Mouse (Mus musculus): Measurements from ENCODE around the gene Lrg1. TPM values are rescaled to one million over a fixed set of nuclear protein-coding genes. Genes with fewer than 3 reads are reported as not detected.

Gene Lrg1
- 23.7 and 144 TPM in 2 replicates for polyA plus RNA-seq (2012; ENCODE audit: low replicate concordance)

DNA sequence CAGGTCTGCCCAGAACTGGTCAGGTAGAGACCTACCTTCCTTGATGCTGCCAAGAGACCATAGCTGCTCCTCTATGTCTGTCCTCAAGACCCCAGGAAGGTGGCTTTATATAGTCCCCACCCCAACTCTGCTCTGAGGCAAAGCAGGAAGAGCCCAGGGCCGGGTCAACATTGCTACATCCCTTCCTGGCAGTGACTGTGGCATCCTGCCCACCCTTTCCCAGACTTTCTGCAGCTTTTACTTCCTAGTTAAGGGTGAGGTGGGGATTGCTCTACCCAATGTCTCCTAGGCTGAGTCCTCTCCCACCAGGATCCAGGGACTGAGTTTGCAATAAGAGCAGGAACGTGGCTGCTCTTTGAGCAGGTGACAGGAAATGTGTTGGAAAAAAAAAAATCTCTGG, at the start of gene Lrg1:
Gene Lrg1, minus strand, starts transcription at position 176 of the 400 bp plus-strand sequence.

DNA sequence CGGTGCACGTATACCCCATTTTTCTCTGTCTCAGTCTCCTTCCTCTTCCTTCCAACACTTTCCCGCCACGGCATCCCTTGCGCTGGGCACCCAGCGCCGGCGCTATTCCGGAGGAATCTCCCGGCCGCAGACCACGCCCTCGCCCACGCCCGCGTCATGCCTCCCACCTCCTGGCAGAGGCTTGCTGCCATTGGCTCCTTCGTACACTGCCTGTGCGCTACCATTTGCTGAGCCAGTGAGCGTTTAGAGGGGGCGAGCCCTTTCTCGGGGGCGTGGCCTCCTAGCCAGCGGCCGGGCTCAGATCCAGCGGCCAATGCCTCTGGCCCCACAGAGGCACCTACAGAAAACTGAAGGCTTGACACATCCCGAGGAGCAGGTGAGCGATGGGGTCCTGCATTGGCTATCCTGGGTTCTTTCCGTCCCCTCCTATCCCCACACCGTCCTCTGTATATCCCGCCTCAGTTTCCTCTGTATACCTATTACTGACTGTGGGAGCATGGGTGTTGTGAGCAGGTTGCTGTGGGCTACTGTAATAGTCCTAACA, 40.5 kb upstream of the Lrg1 start, which contains the start of gene Tnfaip8l1:
Gene Tnfaip8l1, plus strand, starts transcription at position 247 of the 544 bp plus-strand sequence.

DNA sequence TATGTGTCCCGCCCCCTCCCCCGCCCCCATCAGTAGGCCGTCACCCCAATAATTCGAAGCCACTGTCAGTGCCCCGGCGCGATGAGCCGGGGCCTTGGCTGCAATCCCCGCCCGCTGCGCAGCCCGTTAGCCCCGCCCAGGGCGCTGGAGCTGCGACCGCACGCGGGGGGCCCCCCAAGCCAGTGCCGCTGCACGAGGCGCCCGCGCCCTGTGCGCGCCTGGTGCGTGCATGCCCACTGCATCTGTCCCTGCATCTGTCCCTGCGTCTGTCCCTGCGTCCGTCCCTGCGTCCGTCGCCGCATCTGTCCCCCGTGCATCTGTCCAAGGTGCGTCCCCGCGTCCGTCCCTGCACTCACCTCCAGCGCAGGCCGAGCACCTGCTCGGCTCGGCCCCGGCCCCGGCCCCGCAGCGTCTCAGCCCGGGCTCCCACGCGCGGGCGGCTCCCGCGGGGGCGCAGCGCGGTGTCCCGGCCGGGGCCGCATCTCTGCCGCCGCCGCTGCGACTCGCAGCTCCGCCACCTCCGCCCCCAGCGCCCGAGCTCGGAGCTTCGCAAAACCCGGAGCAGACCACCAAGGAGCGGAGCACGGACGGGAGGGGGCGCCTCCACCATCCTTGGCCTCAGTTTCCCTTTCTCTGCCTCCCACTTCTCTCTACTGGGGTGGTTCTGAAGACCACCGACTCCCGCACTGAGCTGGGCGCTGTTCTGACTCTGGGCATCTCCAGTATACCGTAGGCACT, 18.2 kb upstream of the Lrg1 start, which contains the start of gene Sema6b:
Gene Sema6b, minus strand, starts transcription at position 486 of the 738 bp plus-strand sequence.

DNA sequence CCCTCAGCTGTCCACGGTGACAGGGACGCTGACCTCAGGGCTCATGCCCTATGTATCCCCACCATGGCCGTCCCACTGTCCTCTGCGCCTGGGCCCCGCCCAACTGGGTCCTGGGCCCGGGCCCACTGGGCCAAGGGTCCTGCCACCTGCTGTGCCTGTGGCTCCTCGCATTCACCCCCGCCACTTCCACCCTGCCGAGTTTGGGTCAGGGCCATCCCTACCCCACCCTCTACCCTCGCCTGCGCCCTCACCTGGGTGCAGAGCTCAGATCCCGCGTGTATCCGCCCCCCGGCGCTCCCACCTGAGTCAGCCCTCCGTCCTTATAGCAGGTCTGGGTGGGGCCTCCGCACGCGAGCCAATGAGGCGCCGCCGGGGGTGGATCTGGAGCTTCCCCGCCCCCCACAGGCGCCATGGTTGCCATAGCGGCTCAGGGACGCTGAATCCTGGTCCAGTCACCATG, 4.5 kb downstream of the Lrg1 start, which contains the start of gene Plin5:
Gene Plin5, minus strand, starts transcription at position 346 of the 460 bp plus-strand sequence.

DNA sequence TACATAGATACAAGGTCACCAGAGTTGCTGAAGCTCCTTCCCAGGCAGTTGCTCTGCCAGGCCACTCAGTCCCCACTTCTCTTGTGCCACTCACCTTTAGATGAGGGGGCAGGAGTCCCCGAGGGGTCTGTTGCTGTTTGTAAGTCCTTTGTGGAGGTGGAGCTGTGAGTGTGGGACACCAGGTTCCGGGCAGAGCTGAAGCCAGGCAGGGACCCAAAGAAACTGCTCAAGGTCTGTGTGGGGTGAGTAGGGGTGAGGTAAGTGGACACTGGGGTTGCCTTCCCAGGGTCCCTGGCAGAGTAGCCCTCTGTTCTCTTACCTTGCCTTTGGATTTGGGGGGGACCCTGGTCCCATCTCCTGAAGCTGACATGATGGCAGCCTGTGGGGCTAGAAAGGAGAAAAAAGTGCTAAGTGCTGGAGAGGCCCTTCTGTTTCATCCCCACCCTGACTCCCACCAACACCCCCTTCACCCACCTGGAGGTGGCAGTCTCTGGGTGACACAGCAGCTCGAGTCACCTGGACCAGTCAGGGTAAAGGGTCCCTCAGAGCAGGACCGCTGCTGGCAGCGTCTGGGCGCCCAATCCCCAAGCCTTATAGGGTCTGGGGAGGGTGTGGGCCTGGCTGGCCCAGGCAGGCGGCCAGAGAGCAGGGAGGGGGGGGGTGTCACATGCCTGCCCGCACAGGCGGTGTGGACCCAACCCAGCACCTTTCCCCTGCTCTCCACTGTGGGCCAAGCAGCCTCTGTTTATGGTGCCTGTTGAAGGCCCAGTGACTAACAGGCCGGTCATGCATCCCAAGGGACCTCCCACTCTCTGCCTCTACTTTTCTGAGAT, 12.4 kb downstream of the Lrg1 start, which contains the start of gene Plin4:
Gene Plin4, minus strand, starts transcription at position 585 of the 833 bp plus-strand sequence.

DNA sequence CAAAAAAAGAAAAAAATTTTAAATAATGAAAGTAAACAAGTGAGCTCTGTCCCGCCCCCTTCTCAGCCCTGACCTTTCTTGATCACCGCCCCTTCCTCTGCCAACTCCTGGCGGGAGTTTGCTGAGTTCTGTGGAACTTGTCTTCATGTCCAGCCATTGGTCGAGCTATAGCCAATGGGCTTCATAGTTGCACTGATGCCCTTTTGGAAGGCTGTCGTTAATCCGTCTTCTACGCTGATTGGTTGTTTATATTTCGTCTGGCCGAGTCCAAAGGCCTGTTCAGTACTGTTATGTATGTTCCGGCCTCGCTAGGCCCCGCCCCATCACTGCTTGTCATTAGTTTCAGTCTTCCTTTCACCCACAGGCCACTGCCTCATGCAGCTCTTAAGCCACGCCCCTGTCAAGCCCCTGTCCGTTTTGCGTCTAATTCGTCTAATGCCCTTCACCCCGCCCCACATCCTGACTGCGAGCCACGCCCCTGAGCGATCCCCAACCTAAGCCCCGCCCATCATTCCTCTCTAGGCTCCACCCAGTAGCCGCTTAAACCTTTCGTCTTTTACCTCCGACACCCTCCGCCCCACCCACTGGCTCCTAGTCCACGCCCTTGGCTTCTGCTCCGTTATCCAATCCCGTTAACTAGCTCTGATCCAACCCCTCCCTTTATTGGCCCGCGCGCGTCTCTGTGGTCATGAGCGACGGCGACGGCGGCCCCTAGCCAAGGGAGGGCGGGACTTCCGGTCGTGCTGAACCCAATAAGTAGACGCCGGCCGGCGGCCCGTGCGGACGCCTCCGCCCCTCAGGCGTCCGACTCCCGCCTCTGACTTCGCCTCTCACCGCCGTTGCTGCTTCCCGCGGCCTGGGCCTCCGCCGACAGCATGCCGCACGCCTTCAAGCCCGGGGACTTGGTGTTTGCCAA, 42.7 kb downstream of the Lrg1 start, which contains the start of gene Hdgfl2:
Gene Hdgfl2, plus strand, starts transcription at position 755 of the 916 bp plus-strand sequence.

DNA sequence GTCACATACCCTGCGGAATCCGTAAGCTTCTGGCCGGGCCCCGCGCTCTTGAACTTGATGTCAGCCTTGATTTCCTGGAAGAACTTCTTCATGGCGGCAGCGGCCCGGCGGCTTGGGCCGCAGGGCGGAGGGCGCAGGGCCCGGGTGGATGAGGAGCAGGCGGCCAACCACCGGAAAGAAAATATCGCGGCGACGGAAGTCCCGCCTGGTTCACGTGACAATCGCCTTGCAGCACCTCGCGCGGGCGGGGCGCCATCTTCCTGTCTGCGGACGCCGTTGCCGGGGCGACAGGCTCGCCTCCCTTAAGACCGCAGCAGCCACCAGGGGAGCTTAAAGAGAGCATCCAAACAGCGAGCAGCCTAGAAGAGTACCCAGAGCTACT, 47.0 kb downstream of the Lrg1 start, which contains the start of gene Ubxn6:
Gene Ubxn6, minus strand, starts transcription at position 202 of the 382 bp plus-strand sequence.

Other genes starting within 250 kb of the Lrg1 start
- 0.42 and 0.67 TPM in 2 replicates for gene Zfp119a, start 243.1 kb downstream of the Lrg1 start, polyA plus RNA-seq (2012; ENCODE audit: low replicate concordance)
- 0.43 and 2.5 TPM in 2 replicates for gene Zfp959, start 229.9 kb downstream of the Lrg1 start, polyA plus RNA-seq (2012; ENCODE audit: low replicate concordance)
- 0.41 and 0.72 TPM in 2 replicates for gene Zfp119b, start 172.5 kb downstream of the Lrg1 start, polyA plus RNA-seq (2012; ENCODE audit: low replicate concordance)
- gene Ebi3, start 169.4 kb downstream of the Lrg1 start, polyA plus RNA-seq (2012; ENCODE audit: low replicate concordance), result 52.3 and 96.9 TPM in 2 replicates
- gene Yju2, start 162.9 kb downstream of the Lrg1 start, polyA plus RNA-seq (2012; ENCODE audit: low replicate concordance), result 20.3 and 42.1 TPM in 2 replicates
- 0.58 and 0.65 TPM in 2 replicates for gene Shd, start 151.5 kb downstream of the Lrg1 start, polyA plus RNA-seq (2012; ENCODE audit: low replicate concordance)
- not detected in 2 replicates for gene Fsd1, start 135.5 kb downstream of the Lrg1 start, polyA plus RNA-seq (2012; ENCODE audit: low replicate concordance)
- gene Stap2, start 116.4 kb downstream of the Lrg1 start, polyA plus RNA-seq (2012; ENCODE audit: low replicate concordance), result 1.2 and 1.3 TPM in 2 replicates
- 88.2 and 117 TPM in 2 replicates for gene Mpnd, start 116.3 kb downstream of the Lrg1 start, polyA plus RNA-seq (2012; ENCODE audit: low replicate concordance)
- gene Sh3gl1, start 85.4 kb downstream of the Lrg1 start, polyA plus RNA-seq (2012; ENCODE audit: low replicate concordance), result 89.2 and 144 TPM in 2 replicates
- gene Chaf1a, start 81.6 kb downstream of the Lrg1 start, polyA plus RNA-seq (2012; ENCODE audit: low replicate concordance), result 6.0 and 15.6 TPM in 2 replicates
- gene Ubxn6, start 47.0 kb downstream of the Lrg1 start, polyA plus RNA-seq (2012; ENCODE audit: low replicate concordance), result 73.8 and 75.4 TPM in 2 replicates
- gene Hdgfl2, start 42.4 kb downstream of the Lrg1 start, polyA plus RNA-seq (2012; ENCODE audit: low replicate concordance), result 101 and 241 TPM in 2 replicates
- gene Plin4, start 12.2 kb downstream of the Lrg1 start, polyA plus RNA-seq (2012; ENCODE audit: low replicate concordance), result not detected in 2 replicates
- gene Plin5, start 4.4 kb downstream of the Lrg1 start, polyA plus RNA-seq (2012; ENCODE audit: low replicate concordance), result 0.72 TPM in 1 of 2 replicates, not detected in the other
- 4.6 and 13.7 TPM in 2 replicates for gene Sema6b, start 18.3 kb upstream of the Lrg1 start, polyA plus RNA-seq (2012; ENCODE audit: low replicate concordance)
- gene Tnfaip8l1, start 40.5 kb upstream of the Lrg1 start, polyA plus RNA-seq (2012; ENCODE audit: low replicate concordance), result 3.4 and 4.4 TPM in 2 replicates
- 15.4 and 25.6 TPM in 2 replicates for gene Mydgf, start 61.9 kb upstream of the Lrg1 start, polyA plus RNA-seq (2012; ENCODE audit: low replicate concordance)
- gene Dpp9, start 96.9 kb upstream of the Lrg1 start, polyA plus RNA-seq (2012; ENCODE audit: low replicate concordance), result 60.0 and 65.5 TPM in 2 replicates
- gene Fem1a, start 134.8 kb upstream of the Lrg1 start, polyA plus RNA-seq (2012; ENCODE audit: low replicate concordance), result 24.9 and 29.9 TPM in 2 replicates
- 21.1 and 36.0 TPM in 2 replicates for gene Ticam1, start 154.8 kb upstream of the Lrg1 start, polyA plus RNA-seq (2012; ENCODE audit: low replicate concordance)
- gene Plin3, start 170.9 kb upstream of the Lrg1 start, polyA plus RNA-seq (2012; ENCODE audit: low replicate concordance), result 13.8 and 19.1 TPM in 2 replicates
- gene Arrdc5, start 178.3 kb upstream of the Lrg1 start, polyA plus RNA-seq (2012; ENCODE audit: low replicate concordance), result not detected in 2 replicates
- 11.8 and 22.9 TPM in 2 replicates for gene Uhrf1, start 181.3 kb upstream of the Lrg1 start, polyA plus RNA-seq (2012; ENCODE audit: low replicate concordance)
- gene Kdm4b, start 204.1 kb upstream of the Lrg1 start, polyA plus RNA-seq (2012; ENCODE audit: low replicate concordance), result 44.0 and 67.2 TPM in 2 replicates